Mouse (Mus musculus) liver, adult (tissue): ENCODE data around the gene Kdm2a.

Experiments used
- GATA4 ChIP-seq: IDR thresholded peaks from 2 replicates; pipeline ENCODE4 v1.6.1; 2014; ENCODE audit warnings: mild to moderate bottlenecking, low read length; ENCODE audit not compliant: insufficient replicate concordance

Gene Kdm2a

GRCm38 (mm10) chr19:4299126-4299525 is 99.0 kb downstream of the Kdm2a start:
- TF ChIP-seq GATA4, result no peak

- no peak for TF ChIP-seq GATA4
Measured at GRCm38 (mm10) chr19:4298322-4299121, 99.6 kb downstream of the Kdm2a start.

- no peak for TF ChIP-seq GATA4
Measured at GRCm38 (mm10) chr19:4297851-4298250, 100.2 kb downstream of the Kdm2a start.

- no peak for TF ChIP-seq GATA4
Measured at GRCm38 (mm10) chr19:4296611-4297010, 101.5 kb downstream of the Kdm2a start.

GRCm38 (mm10) chr19:4295391-4295790 is 102.7 kb downstream of the Kdm2a start:
- TF ChIP-seq GATA4, result no peak

- no peak for TF ChIP-seq GATA4
Measured at GRCm38 (mm10) chr19:4294381-4295097, 103.5 kb downstream of the Kdm2a start.

- TF ChIP-seq GATA4, result no peak
Measured at GRCm38 (mm10) chr19:4291161-4291560, 106.9 kb downstream of the Kdm2a start.

GRCm38 (mm10) chr19:4290749-4291148 is 107.3 kb downstream of the Kdm2a start:
- no peak for TF ChIP-seq GATA4

- no peak for TF ChIP-seq GATA4
Measured at GRCm38 (mm10) chr19:4283653-4284052, 114.4 kb downstream of the Kdm2a start.

- no peak for TF ChIP-seq GATA4
Measured at GRCm38 (mm10) chr19:4282898-4283553, 115.1 kb downstream of the Kdm2a start, which contains the start of gene Ankrd13d. Gene Ankrd13d (minus strand): TSS chr19:4283137.

- TF ChIP-seq GATA4, result no peak
Measured at GRCm38 (mm10) chr19:4280425-4280824, 117.7 kb downstream of the Kdm2a start.

GRCm38 (mm10) chr19:4279487-4279886 is 118.6 kb downstream of the Kdm2a start:
- TF ChIP-seq GATA4, result no peak

- no peak for TF ChIP-seq GATA4
Measured at GRCm38 (mm10) chr19:4270972-4271371, 127.1 kb downstream of the Kdm2a start.

- no peak for TF ChIP-seq GATA4
Measured at GRCm38 (mm10) chr19:4270187-4270586, 127.9 kb downstream of the Kdm2a start.

- no peak; the same call in 1 of the 2 replicates for TF ChIP-seq GATA4
Measured at GRCm38 (mm10) chr19:4268566-4269361, 129.3 kb downstream of the Kdm2a start, which contains the start of gene Ssh3. Gene Ssh3 (minus strand): TSS chr19:4269180.
